Mouse (Mus musculus): ENCODE data around the gene Cyb561d2.
"Not testable (repeated sequence)": the region's sequence is repeated elsewhere in the genome, so short reads cannot be mapped to it uniquely, and the experiment has no call there.

The Cyb561d2 gene

GRCm38 (mm10) chr9:107541474-107542351 is at the start of gene Cyb561d2, which contains the start of gene Nprl2:
Cyb561d2 (minus strand) TSS chr9:107542193.
Nprl2 (plus strand) TSS chr9:107542226.
- DNase-seq (ENCODE audit: low read depth in 2 of 2, low spot score in 2 of 2): peak; percentile 88 to 95

GRCm38 (mm10) chr9:107590773-107591060 is 48.7 kb upstream of the Cyb561d2 start:
- DNase-seq (ENCODE audit: low read depth in 2 of 2, low spot score in 2 of 2): no peak

GRCm38 (mm10) chr9:107590058-107590772 is 48.2 kb upstream of the Cyb561d2 start:
- no peak for DNase-seq (ENCODE audit: low read depth in 2 of 2, low spot score in 2 of 2)

GRCm38 (mm10) chr9:107587833-107588639 is 46.0 kb upstream of the Cyb561d2 start:
- no peak for DNase-seq (ENCODE audit: low read depth in 2 of 2, low spot score in 2 of 2)

GRCm38 (mm10) chr9:107586974-107587832 is 45.2 kb upstream of the Cyb561d2 start, which contains the start of gene Ifrd2:
Ifrd2 (plus strand) TSS chr9:107587642.
- DNase-seq (ENCODE audit: low read depth in 2 of 2, low spot score in 2 of 2): peak; percentile 95 to 97

- DNase-seq (ENCODE audit: low read depth in 2 of 2, low spot score in 2 of 2): no peak
Observed at GRCm38 (mm10) chr9:107586504-107586903, 44.5 kb upstream of the Cyb561d2 start.

- no peak for DNase-seq (ENCODE audit: low read depth in 2 of 2, low spot score in 2 of 2)
Observed at GRCm38 (mm10) chr9:107583174-107583573, 41.2 kb upstream of the Cyb561d2 start.

GRCm38 (mm10) chr9:107582509-107583062 is 40.6 kb upstream of the Cyb561d2 start:
- DNase-seq (ENCODE audit: low read depth in 2 of 2, low spot score in 2 of 2): no peak

GRCm38 (mm10) chr9:107581584-107581983 is 39.6 kb upstream of the Cyb561d2 start:
- no peak for DNase-seq (ENCODE audit: low read depth in 2 of 2, low spot score in 2 of 2)

- peak; percentile 80 to 82 for DNase-seq (ENCODE audit: low read depth in 2 of 2, low spot score in 2 of 2)
Observed at GRCm38 (mm10) chr9:107580501-107581317, 38.7 kb upstream of the Cyb561d2 start, which contains the start of gene Hyal3. Hyal3 (plus strand) TSS chr9:107580818.

GRCm38 (mm10) chr9:107579023-107579900 is 37.3 kb upstream of the Cyb561d2 start:
- no peak for DNase-seq (ENCODE audit: low read depth in 2 of 2, low spot score in 2 of 2)

- DNase-seq (ENCODE audit: low read depth in 2 of 2, low spot score in 2 of 2): no peak
Observed at GRCm38 (mm10) chr9:107578587-107578986, 36.6 kb upstream of the Cyb561d2 start, which contains the start of gene Naa80. Naa80 (plus strand) TSS chr9:107578887.

- DNase-seq (ENCODE audit: low read depth in 2 of 2, low spot score in 2 of 2): no peak
Observed at GRCm38 (mm10) chr9:107577871-107578270, 35.9 kb upstream of the Cyb561d2 start.

GRCm38 (mm10) chr9:107576357-107577107 is 34.5 kb upstream of the Cyb561d2 start, which contains the start of gene Hyal1:
Hyal1 (plus strand) TSS chr9:107576927.
- no peak for DNase-seq (ENCODE audit: low read depth in 2 of 2, low spot score in 2 of 2)

- DNase-seq (ENCODE audit: low read depth in 2 of 2, low spot score in 2 of 2): no peak
Observed at GRCm38 (mm10) chr9:107575579-107576356, 33.8 kb upstream of the Cyb561d2 start.

GRCm38 (mm10) chr9:107573774-107574173 is 31.8 kb upstream of the Cyb561d2 start:
- DNase-seq (ENCODE audit: low read depth in 2 of 2, low spot score in 2 of 2): not testable (repeated sequence)

- no peak for DNase-seq (ENCODE audit: low read depth in 2 of 2, low spot score in 2 of 2)
Observed at GRCm38 (mm10) chr9:107572327-107572662, 30.3 kb upstream of the Cyb561d2 start.
